19 mouse cellular contexts compared by ENCODE assay signal in genomic region chr14:42190691-42191090, GRCm38 (mm10). TPM values are rescaled to one million over a fixed set of nuclear protein-coding genes. Genes with fewer than 3 reads are reported as not detected.
"Had no signal": no experiment of that assay in that cellular context is flagged by ENCODE, and none has a peak within 500 bp of the region (broad histone marks: within the 10 kb centered on the region; RNA-seq: fewer than 3 reads in every experiment).

Gene Gm3573, minus strand, starts transcription at chr14:42190791.

RNA-seq across cellular contexts. Expression of gene Gm3573, which starts in this region (rescaled TPM):
- polyA plus RNA-seq: cortical plate, adult 2 months; embryonic facial prominence, embryonic 10.5 days; embryonic facial prominence, embryonic 11.5 days; embryonic facial prominence, embryonic 12.5 days; embryonic facial prominence, embryonic 13.5 days; embryonic facial prominence, embryonic 14.5 days; embryonic facial prominence, embryonic 15.5 days; erythroblast, embryonic 14.5 days; forebrain, embryonic 10.5 days; forebrain, embryonic 11.5 days; forebrain, embryonic 12.5 days; forebrain, embryonic 13.5 days; forebrain, embryonic 14.5 days; forebrain, embryonic 15.5 days; forebrain, embryonic 16.5 days; forebrain, postnatal 0 days; frontal cortex, adult 2 months; gonadal fat pad, adult 2 months; heart, adult 2 months had no signal
